Mouse (Mus musculus) hindbrain, embryonic 14.5 days (tissue): ENCODE measurements at regions not wholly inside any gene's neighbourhood (a gene's known extent, or its start where the extent isn't known, plus 50 kb on each side); places are given as distances from the start of the nearest gene placed in this dataset.

ENCODE experiments used
- ATAC-seq: fragments of 200-750 bp; cut with Nextera tagmentation; 2 replicates; pipeline ENCODE4 v1.8.0; 2017; ENCODE audit warnings: moderate number of reproducible peaks, mild to moderate bottlenecking, moderate TSS enrichment, moderate library complexity; ENCODE audit not compliant: low FRiP score
- DNase-seq: peaks from one replicate; pipeline ENCODE4 v3.0.0-alpha.2; 2015; ENCODE audit warnings: low spot score
- H3K27ac ChIP-seq: fragments of 300-500 bp; sonication (generic); 2 replicates; pipeline ENCODE4 v1.5.1; 2014; ENCODE audit warnings: mild to moderate bottlenecking, moderate library complexity
- H3K27me3 ChIP-seq: fragments of 300-500 bp; sonication (generic); 2 replicates; pipeline ENCODE4 v1.6.1; 2014; ENCODE audit warnings: mild to moderate bottlenecking, low read length, mixed read lengths; ENCODE audit not compliant: control insufficient read depth, insufficient read depth
- H3K36me3 ChIP-seq: fragments of 300-500 bp; sonication (generic); replicated peaks from 2 replicates; pipeline ENCODE4 v1.6.1; 2014; ENCODE audit not compliant: control insufficient read depth, insufficient read depth
- H3K4me1 ChIP-seq: fragments of 300-500 bp; sonication (generic); replicated peaks from 2 replicates; pipeline ENCODE4 v1.6.1; 2014; ENCODE audit warnings: antibody characterized with exemption, low read length, mixed read lengths; ENCODE audit not compliant: control insufficient read depth, insufficient read depth
- H3K4me2 ChIP-seq: fragments of 300-500 bp; sonication (generic); replicated peaks from 2 replicates; pipeline ENCODE4 v1.6.1; 2014; ENCODE audit warnings: mild to moderate bottlenecking, moderate library complexity
- H3K4me3 ChIP-seq: fragments of 300-500 bp; sonication (generic); replicated peaks from 2 replicates; pipeline ENCODE4 v1.5.1; 2014; ENCODE audit warnings: mild to moderate bottlenecking, low read length
- H3K9ac ChIP-seq: fragments of 300-500 bp; sonication (generic); 2 replicates; pipeline ENCODE4 v1.6.1; 2014
- H3K9me3 ChIP-seq: fragments of 300-500 bp; sonication (generic); 2 replicates; pipeline ENCODE4 v1.6.1; 2016; ENCODE audit warnings: low read length; ENCODE audit not compliant: control insufficient read depth
- WGBS: fragments of 180-500 bp; shearing (Covaris S2); extraction: QIAGEN DNeasy Blood & Tissue Kit; methylation state at CpG from one replicate; pipeline ENCODE4 v1.1.7; 2014; 5-methylcytosine and 5-hydroxymethylcytosine counted together

GRCm38 (mm10) chr10:84026798-84027197, 304.1 kb downstream of the 1500009L16Rik start:
- Histone ChIP-seq H3K27me3 (no peaks in the 10 kb centered on the region), H3K4me3 (no peak overlapping the region), H3K4me1 (no peaks in the 10 kb centered on the region), H3K4me2 (no peak overlapping the region), H3K27ac (no peak overlapping the region), H3K36me3 (no peaks in the 10 kb centered on the region), H3K9ac (no peak overlapping the region), H3K9me3 (no peaks in the 10 kb centered on the region)
- no peak for ATAC-seq
- 61% methylated on average over 4 of the region's 4 CpGs for WGBS
- DNase-seq, result no peak

GRCm38 (mm10) chr10:84036131-84036877, 313.6 kb downstream of the 1500009L16Rik start:
- Histone ChIP-seq H3K9ac (no peak overlapping the region), H3K36me3 (no peaks in the 10 kb centered on the region), H3K27ac (no peak overlapping the region), H3K4me3 (no peak overlapping the region), H3K4me1 (no peaks in the 10 kb centered on the region), H3K9me3 (no peaks in the 10 kb centered on the region), H3K4me2 (no peak overlapping the region), H3K27me3 (no peaks in the 10 kb centered on the region)
- WGBS, result 60% methylated on average over 11 of the region's 11 CpGs
- ATAC-seq, result no peak
- DNase-seq, result no peak

- Histone ChIP-seq H3K9me3 (no peaks in the 10 kb centered on the region), H3K4me1 (no peaks in the 10 kb centered on the region), H3K27me3 (no peaks in the 10 kb centered on the region), H3K4me2 (no peak overlapping the region), H3K9ac (no peak overlapping the region), H3K36me3 (no peaks in the 10 kb centered on the region), H3K27ac (no peak overlapping the region), H3K4me3 (no peak overlapping the region)
- 78% methylated on average over 5 of the region's 5 CpGs for WGBS
- DNase-seq, result no peak
- no peak for ATAC-seq
These were observed 326.0 kb downstream of the 1500009L16Rik start for GRCm38 (mm10) chr10:84048706-84049105.

GRCm38 (mm10) chr10:84052696-84053095, 330.0 kb downstream of the 1500009L16Rik start:
- DNase-seq, result no peak
- no peak for ATAC-seq
- H3K36me3 ChIP-seq, result no peaks in the 10 kb centered on the region
- H3K4me1 ChIP-seq, result no peaks in the 10 kb centered on the region
- H3K27me3 ChIP-seq, result no peaks in the 10 kb centered on the region
- no peak overlapping the region for H3K4me3 ChIP-seq
- no peak overlapping the region for H3K27ac ChIP-seq
- no peaks in the 10 kb centered on the region for H3K9me3 ChIP-seq
- H3K9ac ChIP-seq, result no peak overlapping the region
- 87% methylated on average over 8 of the region's 8 CpGs for WGBS
- H3K4me2 ChIP-seq, result no peak overlapping the region

- DNase-seq (no peak), ATAC-seq (no peak)
- 50% methylated on average over 6 of the region's 6 CpGs for WGBS
These were observed 332.1 kb downstream of the 1500009L16Rik start for GRCm38 (mm10) chr10:84054551-84055336.

GRCm38 (mm10) chr10:84055402-84056167, 332.9 kb downstream of the 1500009L16Rik start:
- WGBS, result 77% methylated on average over 10 of the region's 10 CpGs
- Histone ChIP-seq H3K27ac (no peak overlapping the region), H3K4me2 (no peak overlapping the region), H3K4me1 (peaks cover 12% of the 10 kb centered on the region; the same call in 1 of the 2 replicates), H3K27me3 (no peaks in the 10 kb centered on the region), H3K9me3 (no peaks in the 10 kb centered on the region), H3K9ac (no peak overlapping the region), H3K36me3 (no peaks in the 10 kb centered on the region), H3K4me3 (no peak overlapping the region)
- ATAC-seq (no peak), DNase-seq (no peak)

More at GRCm38 (mm10) chr10:84054551-84055336, 332.1 kb downstream of the 1500009L16Rik start:
- Histone ChIP-seq H3K9me3 (no peaks in the 10 kb centered on the region), H3K4me2 (no peak overlapping the region), H3K4me1 (0 out of 2 replicates have a peak, but pooled peaks cover 5% of the 10 kb centered on the region), H3K9ac (no peak overlapping the region), H3K27me3 (no peaks in the 10 kb centered on the region), H3K27ac (no peak overlapping the region), H3K36me3 (no peaks in the 10 kb centered on the region), H3K4me3 (no peak overlapping the region)

- Histone ChIP-seq H3K27me3 (no peaks in the 10 kb centered on the region), H3K36me3 (no peaks in the 10 kb centered on the region), H3K9ac (no peak overlapping the region), H3K9me3 (no peaks in the 10 kb centered on the region), H3K27ac (no peak overlapping the region), H3K4me1 (peaks cover 20% of the 10 kb centered on the region; the same call in 1 of the 2 replicates), H3K4me2 (no peak overlapping the region), H3K4me3 (no peak overlapping the region)
- 89% methylated on average over 14 of the region's 14 CpGs for WGBS
- ATAC-seq (no peak), DNase-seq (no peak)
These were observed 333.9 kb downstream of the 1500009L16Rik start for GRCm38 (mm10) chr10:84056323-84057169.

- no peak overlapping the region for H3K4me3 ChIP-seq
- WGBS, result 95% methylated on average over 2 of the region's 2 CpGs
- no peaks in the 10 kb centered on the region for H3K9me3 ChIP-seq
- no peak for DNase-seq
- no peaks in the 10 kb centered on the region for H3K27me3 ChIP-seq
- no peak overlapping the region for H3K27ac ChIP-seq
- H3K4me1 ChIP-seq, result peaks cover 20% of the 10 kb centered on the region; the same call in 1 of the 2 replicates
- no peak overlapping the region for H3K9ac ChIP-seq
- no peaks in the 10 kb centered on the region for H3K36me3 ChIP-seq
- no peak overlapping the region for H3K4me2 ChIP-seq
- ATAC-seq, result no peak
These were observed 335.6 kb downstream of the 1500009L16Rik start for GRCm38 (mm10) chr10:84058301-84058700.
